Mouse (Mus musculus) heart, adult 2 months (tissue): ENCODE data around the gene Adgrd1.

ENCODE experiments used
- CTCF ChIP-seq: fragments of 200-600 bp; IDR thresholded peaks from 2 replicates; pipeline ENCODE4 v1.8.1; 2022; ENCODE audit warnings: antibody characterized with exemption, mild to moderate bottlenecking, moderate library complexity
- EP300 ChIP-seq: fragments of 200-500 bp; IDR thresholded peaks from 2 replicates; pipeline ENCODE4 v1.6.1; 2011; ENCODE audit warnings: low read depth, low read length, control low read depth; ENCODE audit not compliant: insufficient read depth
- POLR2A ChIP-seq: fragments of 200-500 bp; IDR thresholded peaks from 2 replicates; pipeline ENCODE4 v1.6.1; 2011; ENCODE audit warnings: mild to moderate bottlenecking, low read depth, low read length, control low read depth; ENCODE audit not compliant: insufficient read depth

GRCm38 (mm10) chr5:129249080-129249479, 152.5 kb downstream of the Adgrd1 start:
- TF ChIP-seq EP300 (no peak), POLR2A (no peak), CTCF (no peak)
